Mouse (Mus musculus) testis, postnatal 14 days (tissue): ENCODE results near the gene H2-D1.

Experiments
- DNase-seq: peaks from one replicate; pipeline ENCODE4 v3.0.0; 2021; ENCODE audit warnings: low spot score

H2-D1 gene

DNA sequence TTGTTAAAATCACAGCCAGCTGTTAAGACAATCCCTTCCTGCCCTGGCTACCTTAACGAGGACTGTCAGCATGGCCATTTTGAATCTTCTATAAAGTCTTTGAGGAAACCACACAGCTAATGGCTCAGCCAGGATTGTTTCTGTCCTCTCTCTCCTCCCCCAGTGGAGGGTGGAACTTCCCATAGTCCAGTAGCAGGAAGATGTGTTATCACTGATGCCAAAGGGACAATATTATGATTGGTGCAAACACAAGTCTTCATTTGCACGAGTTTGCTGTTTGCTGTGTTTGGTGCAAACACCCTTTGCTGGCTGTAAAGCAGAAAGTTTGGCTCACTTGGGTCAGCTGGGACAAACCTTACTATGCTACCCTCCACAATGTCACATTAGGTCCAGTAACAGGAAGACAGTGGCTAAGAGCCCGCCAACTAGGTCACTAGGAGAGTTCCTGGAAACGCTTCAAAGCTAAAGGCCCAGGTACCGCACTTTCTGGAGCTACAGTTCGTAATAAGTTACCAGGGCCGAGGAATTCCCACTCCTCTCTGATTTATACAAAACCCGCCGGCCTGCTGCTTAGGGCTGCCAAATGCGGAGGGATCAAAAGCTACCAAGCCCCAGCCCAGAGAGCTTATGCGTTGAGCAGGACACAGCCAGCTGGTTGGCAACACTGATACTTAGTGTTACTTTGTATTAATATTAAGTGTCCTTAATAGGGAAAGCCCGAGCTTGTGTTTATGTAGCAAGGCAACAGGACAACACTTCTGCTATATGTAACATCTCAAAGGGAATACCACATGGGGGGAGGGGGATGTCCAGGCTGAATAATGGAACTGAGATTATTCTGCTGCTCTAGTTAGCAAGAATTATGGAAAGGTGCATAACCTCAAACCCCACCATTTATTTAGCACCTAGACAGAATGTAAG lies 21.9 kb upstream of the H2-D1 start:
- peak; percentile 78 for DNase-seq

DNA sequence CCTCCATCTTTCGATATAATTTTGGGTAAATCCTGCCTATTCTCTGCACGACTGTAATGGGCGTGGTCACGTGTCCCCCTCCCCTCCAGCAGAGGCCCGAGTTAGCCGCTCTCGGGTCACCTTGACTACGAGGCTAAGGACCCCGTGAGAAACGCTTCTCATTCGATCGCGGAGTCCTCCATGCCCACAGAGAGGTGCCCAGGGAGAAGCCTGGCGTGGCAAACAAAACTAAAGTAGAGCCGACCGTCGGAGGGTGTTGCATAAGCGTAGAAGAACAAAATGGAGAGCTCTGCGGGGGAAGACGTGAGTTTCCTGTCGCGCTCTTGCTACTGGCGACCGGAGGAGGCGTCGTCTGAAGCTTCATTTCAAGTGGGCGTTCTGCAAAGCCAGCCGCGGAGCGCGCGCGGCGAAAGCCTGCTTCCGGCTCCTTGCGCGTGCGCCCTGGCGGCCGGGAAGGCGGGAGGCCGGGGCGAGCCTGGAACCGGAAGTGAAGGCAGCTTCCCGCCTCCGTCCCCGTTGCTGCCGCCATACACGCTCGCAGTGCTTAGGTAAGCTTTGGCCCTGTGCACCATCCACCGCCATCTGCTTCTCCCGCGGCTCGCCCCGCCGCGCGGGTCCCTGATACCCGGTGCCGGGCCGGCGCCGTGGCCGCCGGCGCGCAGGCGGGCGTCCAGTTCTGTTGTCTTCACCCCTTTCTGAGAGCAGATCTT lies 21.1 kb upstream of the H2-D1 start, which contains the start of gene Ddx39b:
Gene Ddx39b (plus strand): TSS at position 442 of the 710 bp plus-strand sequence.
- peak; percentile 96 for DNase-seq

DNA sequence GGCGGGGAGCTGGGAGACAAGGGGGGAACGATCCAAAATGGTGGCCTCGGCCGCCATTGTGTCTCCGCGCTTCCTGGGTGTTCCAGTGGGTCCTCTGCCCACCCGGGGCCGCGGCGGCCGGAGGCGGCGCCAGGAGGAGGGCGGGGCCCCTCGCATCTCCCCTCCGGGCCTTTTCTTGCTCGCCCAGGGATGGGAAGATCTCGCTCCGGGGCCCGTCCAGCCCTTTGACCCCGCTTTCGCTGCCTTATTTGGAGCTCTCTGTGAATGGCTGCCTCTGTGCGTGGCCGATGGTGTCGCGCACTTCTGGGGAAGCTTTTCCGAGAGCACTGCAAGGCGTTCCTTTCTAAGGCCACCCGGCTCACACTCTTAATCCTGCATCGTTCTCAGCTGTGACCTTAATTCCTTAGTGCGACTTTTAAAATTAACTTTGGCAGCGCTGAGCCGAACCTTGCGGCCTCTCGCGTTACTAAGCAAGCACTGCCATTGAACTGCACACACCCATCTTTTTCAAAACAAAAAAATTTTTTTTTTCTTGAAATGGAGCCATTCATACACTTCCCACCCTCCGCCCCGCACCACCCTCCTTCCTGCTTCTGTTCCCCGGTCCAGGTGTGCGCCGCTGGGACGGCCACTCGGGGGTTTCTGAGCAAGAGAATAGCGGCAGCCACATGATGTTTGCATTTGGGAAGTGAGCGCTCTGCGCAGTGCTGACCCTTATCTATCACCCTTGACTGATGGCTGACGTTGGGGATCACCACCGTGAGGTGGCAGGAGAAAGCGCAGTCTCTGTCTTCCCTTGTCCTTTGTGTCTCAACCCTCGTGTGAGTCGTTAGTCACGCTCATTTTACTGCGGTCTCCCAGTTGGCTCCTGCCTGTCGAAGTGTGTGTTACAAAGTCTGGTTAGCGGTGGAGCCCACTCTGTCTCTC lies 20.3 kb upstream of the H2-D1 start:
- DNase-seq = peak; percentile 84

DNA sequence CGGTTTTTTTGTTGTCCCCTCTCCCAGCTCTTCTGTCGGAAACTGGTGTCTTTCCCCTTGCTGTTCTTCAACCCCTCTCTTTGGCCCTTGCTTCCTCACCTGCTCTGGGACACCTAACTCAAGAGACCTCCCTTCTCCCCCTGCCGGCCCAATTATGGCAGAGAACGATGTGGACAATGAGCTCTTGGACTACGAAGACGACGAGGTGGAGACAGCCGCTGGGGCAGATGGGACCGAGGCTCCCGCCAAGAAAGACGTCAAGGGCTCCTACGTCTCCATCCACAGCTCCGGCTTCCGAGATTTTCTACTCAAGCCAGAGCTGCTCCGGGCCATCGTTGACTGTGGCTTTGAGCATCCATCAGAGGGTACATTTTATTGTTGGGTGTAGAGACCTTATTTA lies 19.4 kb upstream of the H2-D1 start:
- DNase-seq = no peak

- DNase-seq = no peak
Observed at GRCm38 (mm10) chr17:35244999-35245398, 17.5 kb upstream of the H2-D1 start.

DNA sequence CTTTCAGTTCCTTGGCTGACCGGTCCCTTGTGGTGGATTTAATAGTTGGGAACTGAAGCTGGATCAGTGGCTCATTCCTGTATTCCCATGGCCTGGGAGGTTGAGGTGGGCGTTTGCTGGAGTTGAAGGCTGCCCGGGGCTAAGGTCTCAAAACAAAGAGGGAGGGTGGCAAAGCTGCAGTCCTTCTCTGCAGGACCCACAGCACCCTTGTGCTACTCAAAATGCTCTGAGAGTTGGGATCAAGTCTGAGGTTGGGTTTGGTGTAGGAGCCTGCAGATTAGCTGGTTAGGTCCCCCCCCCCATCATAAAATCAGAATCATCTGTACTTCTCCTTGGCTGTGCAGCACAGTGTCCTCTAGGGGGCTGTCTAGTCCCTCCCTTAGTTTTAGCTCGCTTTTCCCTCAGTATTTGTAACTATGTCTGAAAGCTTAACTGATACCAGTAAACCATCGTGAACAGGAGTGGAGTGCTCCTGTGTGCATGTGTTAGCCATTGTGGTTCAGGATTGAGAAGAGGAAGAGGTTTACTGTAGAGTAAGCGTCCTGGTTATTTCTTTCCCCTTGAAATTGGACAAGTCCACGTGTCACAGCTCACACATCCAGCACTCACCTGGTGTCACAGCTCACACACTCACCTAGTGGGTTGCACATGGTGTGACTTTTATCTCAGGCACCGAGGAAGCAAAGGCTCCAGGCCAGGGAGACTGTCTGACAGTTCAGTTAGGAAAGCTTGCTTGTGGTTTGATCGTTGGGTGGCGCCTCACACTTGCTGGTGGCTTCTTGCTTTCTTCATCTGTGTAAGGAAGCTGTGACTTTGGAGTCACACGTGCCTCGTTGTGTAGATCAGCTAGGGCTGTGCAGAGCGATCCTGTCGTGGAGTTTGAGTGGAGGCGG lies 16.6 kb upstream of the H2-D1 start:
- no peak for DNase-seq

DNA sequence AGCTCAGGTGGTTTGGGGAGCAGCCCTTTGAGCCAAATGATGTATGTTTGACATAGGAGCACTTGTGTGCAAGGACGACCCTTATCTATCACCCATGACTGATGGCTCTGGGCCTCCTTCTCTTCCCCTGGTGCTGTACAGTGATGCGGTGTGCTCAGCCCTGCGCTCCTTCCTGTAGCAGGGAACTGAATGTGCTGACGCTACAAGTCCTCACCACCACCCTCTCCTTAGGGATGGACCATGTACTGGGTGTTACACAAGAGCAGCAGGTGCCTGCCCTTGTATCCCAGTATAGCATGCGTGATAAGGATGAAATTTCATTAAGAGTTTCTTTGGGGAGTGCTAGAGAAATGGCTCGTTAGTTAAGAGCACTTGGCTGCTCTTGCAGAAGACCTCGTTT lies 15.4 kb upstream of the H2-D1 start:
- DNase-seq = no peak

GRCm38 (mm10) chr17:35248986-35249385 lies 13.5 kb upstream of the H2-D1 start:
- DNase-seq = no peak

DNA sequence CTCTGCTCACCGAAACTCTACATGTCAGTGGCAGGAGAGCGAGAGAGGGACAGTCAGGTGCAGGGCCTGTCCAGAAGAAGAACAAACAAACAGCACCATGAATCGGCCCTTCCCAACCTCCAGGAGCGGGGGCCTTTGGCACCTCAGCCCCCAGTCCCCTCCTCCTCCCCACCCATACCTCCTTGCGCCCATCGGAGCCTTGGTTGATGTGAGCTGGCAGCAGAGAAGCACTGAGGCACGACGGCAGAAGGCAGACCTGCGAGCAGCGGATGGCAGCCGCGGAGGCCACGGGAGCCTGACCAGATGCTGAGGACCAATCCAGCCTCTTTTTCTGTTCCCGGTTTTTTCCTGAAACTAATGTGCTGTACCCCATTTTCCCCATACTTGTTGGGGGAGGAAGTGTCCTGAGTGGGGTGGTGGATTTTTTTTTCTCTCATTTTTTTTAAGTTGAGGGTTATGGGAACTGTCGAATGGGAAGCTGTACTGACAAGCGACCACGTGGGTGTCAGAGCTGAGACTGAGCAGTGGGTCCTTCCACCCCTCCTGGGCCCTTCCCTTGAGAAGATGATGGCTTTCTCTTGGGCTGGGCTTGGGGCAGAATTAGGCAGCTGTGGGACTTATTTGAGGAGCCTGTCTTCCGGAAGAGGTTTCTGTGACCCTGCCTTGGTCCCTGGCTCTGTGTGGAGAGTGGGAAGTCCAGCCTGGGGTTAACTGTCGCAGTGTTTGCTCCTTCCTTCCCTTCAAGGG lies 12.9 kb upstream of the H2-D1 start:
- no peak for DNase-seq

DNA sequence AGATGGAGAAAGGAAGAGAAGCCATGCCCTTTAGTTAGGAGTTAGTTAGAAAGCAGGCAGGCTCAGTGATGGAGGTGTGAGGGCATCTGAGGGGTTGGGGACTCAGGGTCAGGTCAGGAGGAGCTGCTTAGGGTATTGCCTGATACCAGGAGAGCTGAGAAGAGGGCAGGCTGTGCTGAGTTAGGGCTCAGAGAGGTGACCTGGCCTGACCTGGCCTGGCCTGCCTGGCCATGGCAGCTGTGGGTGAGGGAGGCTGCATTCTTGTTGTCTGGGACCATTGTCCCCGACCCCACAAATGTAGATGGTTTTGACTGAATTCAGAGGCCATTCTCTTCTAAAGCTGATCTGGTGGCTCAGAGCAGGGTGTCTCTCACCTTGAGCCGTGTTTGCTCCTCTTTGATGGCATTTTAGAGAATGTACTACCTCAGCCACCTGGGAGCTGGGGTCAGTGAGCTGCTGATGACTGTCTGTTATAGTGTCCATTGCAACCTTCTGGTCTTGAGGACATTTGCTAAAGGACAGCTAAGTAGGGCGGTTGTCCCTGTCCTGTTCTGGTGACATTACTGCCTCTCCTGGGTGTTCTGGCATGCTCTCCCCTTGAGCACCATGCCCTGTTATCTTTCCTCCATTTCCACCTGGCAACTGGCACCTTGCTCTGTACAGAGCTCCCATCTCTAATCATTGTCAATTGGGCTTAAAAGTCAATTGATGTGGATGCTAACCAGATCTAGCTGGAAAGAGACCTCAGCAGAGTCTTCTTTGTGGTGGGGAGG lies 12.0 kb upstream of the H2-D1 start:
- no peak for DNase-seq

DNA sequence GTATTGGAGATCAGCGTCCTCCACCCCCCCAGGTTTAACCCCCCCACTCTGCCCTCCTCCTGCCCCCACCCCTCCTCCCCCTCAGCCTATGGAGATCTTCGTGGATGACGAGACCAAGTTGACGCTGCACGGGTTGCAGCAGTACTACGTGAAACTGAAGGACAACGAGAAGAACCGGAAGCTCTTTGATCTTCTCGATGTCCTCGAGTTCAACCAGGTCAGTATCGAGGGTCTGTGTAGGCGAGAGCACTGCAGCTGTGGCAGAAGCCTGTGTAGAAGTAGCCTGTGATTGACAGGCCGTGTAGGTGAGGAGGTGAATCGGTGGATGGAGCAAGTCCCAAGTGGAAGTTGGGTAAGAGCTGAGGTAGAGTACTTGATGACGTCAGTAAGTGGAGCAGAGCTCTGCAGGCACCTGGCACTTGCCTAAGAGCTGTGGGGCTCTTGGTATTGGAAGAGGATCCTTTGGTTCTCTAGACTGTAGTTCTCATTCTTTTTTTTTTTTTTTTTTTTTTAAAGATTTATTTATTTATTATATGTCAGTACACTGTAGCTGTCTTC lies 11.3 kb upstream of the H2-D1 start:
- no peak for DNase-seq

GRCm38 (mm10) chr17:35251981-35252380 lies 10.5 kb upstream of the H2-D1 start:
- DNase-seq = no peak

DNA sequence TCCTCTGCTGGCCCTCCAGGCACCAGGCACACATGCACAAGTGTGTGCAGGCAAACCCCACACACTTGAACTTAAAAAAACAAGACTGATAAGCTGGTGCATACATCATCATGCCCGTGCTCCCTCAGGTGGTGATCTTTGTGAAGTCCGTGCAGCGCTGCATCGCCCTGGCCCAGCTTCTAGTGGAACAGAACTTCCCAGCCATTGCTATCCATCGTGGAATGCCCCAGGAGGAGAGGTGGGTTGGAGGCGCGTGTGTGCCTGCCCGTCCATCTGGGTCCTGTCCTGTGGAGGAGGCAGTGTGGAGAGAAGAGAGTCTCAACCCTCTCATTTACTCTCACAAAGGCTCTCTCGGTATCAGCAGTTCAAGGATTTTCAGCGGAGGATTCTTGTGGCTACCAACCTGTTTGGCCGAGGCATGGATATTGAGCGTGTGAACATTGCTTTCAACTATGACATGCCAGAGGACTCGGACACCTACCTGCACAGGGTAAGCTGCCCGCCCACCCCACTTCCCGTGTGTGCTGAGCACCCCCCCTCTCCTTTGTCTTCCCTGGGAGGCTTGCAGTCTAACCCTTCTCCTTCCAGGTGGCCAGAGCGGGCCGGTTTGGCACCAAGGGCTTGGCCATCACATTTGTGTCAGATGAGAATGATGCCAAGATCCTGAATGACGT lies 9.8 kb upstream of the H2-D1 start:
- DNase-seq = no peak

GRCm38 (mm10) chr17:35253293-35254093 lies 9.0 kb upstream of the H2-D1 start:
- no peak for DNase-seq

DNA sequence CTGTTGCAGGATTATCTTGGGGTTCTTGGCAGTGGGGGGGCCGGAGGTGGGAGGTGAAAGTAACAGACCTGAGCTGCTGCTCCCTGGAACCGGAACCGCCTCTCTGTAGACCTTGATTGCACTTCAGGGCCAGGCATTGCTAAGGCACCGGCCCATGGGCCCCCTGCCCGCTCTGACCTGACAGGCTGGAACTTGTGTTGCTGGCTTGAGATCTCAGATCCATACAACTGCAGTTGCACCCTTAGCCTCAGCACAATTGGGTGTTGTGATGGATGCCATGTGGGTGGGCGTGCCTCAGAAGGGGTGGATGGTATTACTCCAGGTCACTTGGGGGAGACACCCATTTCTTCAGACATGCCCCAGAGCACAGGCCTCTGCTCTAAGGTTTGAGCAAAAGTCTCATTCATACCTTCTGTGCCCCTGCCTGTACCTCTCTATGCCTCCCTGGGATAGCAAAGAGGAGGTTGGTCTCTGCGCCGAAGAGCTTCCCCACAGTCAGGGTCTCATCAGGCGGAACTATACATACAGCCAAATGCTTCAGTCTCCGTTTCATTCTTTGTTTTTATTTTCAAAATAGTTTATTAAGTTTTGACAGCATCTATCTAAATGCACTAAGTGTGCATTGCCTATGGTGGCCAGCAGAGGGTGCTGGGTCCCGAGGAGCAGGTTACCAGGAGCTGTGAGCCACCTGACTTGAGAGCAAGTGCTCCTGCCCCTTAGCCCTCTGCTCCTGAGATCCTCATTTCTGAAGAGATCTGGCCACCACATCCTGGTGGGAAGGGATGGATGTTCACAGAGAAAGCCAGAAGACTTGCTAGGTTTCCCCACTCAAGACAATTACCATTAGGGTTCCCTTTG lies 8.1 kb upstream of the H2-D1 start:
- DNase-seq = no peak

GRCm38 (mm10) chr17:35255301-35255700 lies 7.2 kb upstream of the H2-D1 start:
- DNase-seq = no peak

- no peak for DNase-seq
Observed at GRCm38 (mm10) chr17:35255704-35256103, 6.8 kb upstream of the H2-D1 start.
